Mouse (Mus musculus) limb, embryonic 11.5 days (tissue): ENCODE data around the gene Slx4ip. TPM values are rescaled to one million over a fixed set of nuclear protein-coding genes. Genes with fewer than 3 reads are reported as not detected.

Source experiments
- ATAC-seq: fragments of 200-750 bp; cut with Nextera tagmentation; 2 replicates; pipeline ENCODE4 v1.8.0; 2017; ENCODE audit warnings: low read depth; ENCODE audit not compliant: insufficient number of reproducible peaks, low FRiP score, low TSS enrichment
- DNase-seq: peaks from one replicate; pipeline ENCODE4 v3.0.0-alpha.2; 2015; ENCODE audit warnings: low spot score
- H3K27ac ChIP-seq: fragments of 300-500 bp; sonication (generic); replicated peaks from 2 replicates; pipeline ENCODE4 v1.5.1; 2014; ENCODE audit warnings: low read depth, mild to moderate bottlenecking, low read length
- H3K27me3 ChIP-seq: fragments of 300-500 bp; sonication (generic); 2 replicates; pipeline ENCODE4 v1.6.1; 2014; ENCODE audit warnings: mild to moderate bottlenecking, low read length, mixed read lengths; ENCODE audit not compliant: control insufficient read depth, insufficient read depth
- H3K36me3 ChIP-seq: fragments of 300-500 bp; sonication (generic); 2 replicates; pipeline ENCODE4 v1.6.1; 2014; ENCODE audit warnings: mild to moderate bottlenecking, low read length, moderate library complexity, mixed read lengths; ENCODE audit not compliant: control insufficient read depth, insufficient read depth
- H3K4me1 ChIP-seq: fragments of 300-500 bp; sonication (generic); 2 replicates; pipeline ENCODE4 v1.6.1; 2014; ENCODE audit warnings: low read length, mixed read lengths; ENCODE audit not compliant: control insufficient read depth, insufficient read depth
- H3K4me2 ChIP-seq: fragments of 300-500 bp; sonication (generic); 2 replicates; pipeline ENCODE4 v1.6.1; 2014; ENCODE audit warnings: low read depth, mild to moderate bottlenecking, moderate library complexity; ENCODE audit not compliant: severe bottlenecking
- H3K4me3 ChIP-seq: fragments of 300-500 bp; sonication (generic); 2 replicates; pipeline ENCODE4 v1.5.1; 2014; ENCODE audit warnings: low read depth, low read length
- H3K9ac ChIP-seq: fragments of 300-500 bp; sonication (generic); 2 replicates; pipeline ENCODE4 v1.6.1; 2014; ENCODE audit warnings: mild to moderate bottlenecking, low read length
- H3K9me3 ChIP-seq: fragments of 300-500 bp; sonication (generic); 2 replicates; pipeline ENCODE4 v1.6.1; 2016; ENCODE audit warnings: low read length; ENCODE audit not compliant: control insufficient read depth
- WGBS: fragments of 180-500 bp; shearing (Covaris S2); extraction: QIAGEN DNeasy Blood & Tissue Kit; methylation state at CpG from one replicate; pipeline ENCODE4 v1.1.7; 2014; 5-methylcytosine and 5-hydroxymethylcytosine counted together
- polyA plus RNA-seq: library from polyadenylated mRNA; unstranded; fragments of >200 nt; fragmentation: Nextera tagmentation; extraction: Ambion mirVana; gene quantifications from 2 replicates; pipeline ENCODE4 v1.2.1, GENCODE M21; 2014

The Slx4ip gene
- polyA plus RNA-seq, 1 experiment from 2014 or later, result 8.5 TPM

DNA sequence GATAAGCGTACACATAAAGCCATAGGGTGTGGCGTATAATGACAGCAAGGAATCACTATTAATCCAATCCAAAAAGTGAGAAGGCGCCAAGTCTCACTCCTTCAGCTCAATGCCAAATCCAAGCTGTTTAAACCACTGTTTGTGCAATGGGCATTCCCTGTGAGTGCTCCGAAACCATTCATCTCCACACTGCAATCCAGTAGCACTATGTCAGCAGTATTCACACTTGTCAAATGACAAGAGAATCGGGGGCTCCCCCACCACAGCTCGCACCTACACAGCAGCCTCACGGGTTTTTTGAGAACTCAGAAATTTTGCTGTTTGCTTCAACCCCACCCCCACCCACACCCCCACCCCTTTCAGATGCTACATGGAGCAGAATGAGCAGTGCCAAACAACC is 190.0 kb downstream of the Slx4ip start:
- 84% methylated on average over 7 of the region's 7 CpGs for WGBS
- no peak overlapping the region for H3K4me3 ChIP-seq
- no peak for ATAC-seq
- DNase-seq, result no peak
- H3K36me3 ChIP-seq, result peaks cover 2% of the 10 kb centered on the region; the same call in 1 of the 2 replicates
- H3K4me2 ChIP-seq, result no peak overlapping the region
- H3K27me3 ChIP-seq, result no peaks in the 10 kb centered on the region
- no peaks in the 10 kb centered on the region for H3K9me3 ChIP-seq
- no peak overlapping the region for H3K9ac ChIP-seq
- no peak overlapping the region for H3K27ac ChIP-seq
- H3K4me1 ChIP-seq, result peaks cover 9% of the 10 kb centered on the region; the same call in 1 of the 2 replicates

DNA sequence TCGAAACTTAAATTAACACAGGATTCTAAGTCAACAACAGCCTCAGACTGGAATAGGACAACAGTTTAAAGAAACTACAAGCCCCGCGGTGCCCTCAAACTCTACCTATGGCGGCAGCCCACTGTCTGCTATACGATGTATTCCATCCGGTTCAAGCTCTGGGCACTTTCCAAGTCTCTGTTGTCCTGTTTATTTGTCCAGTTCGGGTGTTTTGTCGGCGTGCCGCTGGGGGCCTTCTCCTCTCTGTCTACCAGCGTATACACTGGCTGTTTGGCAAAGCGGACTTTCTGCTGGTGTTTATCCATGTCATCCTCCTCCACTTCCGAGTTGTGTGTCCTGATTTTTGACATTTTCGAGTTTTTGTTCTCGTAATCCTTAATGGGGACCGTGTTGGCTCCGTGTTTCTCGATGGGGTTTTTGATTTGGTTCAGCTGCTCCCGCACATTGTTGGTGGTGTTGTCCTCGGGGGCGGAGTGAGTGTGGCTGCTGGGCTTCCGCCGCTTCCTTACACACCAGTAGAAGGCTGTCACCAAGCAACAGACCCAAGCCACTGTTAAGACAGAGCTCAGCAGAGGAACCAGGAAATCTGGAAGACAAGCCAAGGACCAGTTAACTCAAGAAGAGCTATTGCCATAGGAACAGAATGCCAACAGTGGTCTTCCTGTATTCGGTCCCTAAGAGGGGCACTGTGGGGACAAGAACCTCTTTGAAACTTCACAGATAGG is 192.0 kb downstream of the Slx4ip start:
- Histone ChIP-seq H3K4me1 (peaks cover 23% of the 10 kb centered on the region), H3K9ac (no peak overlapping the region), H3K4me3 (no peak overlapping the region), H3K27ac (no peak overlapping the region), H3K9me3 (no peaks in the 10 kb centered on the region), H3K4me2 (no peak overlapping the region), H3K36me3 (peaks cover 2% of the 10 kb centered on the region; the same call in 1 of the 2 replicates), H3K27me3 (no peaks in the 10 kb centered on the region)
- DNase-seq, result no peak
- 93% methylated on average over 24 of the region's 24 CpGs for WGBS
- no peak for ATAC-seq

DNA sequence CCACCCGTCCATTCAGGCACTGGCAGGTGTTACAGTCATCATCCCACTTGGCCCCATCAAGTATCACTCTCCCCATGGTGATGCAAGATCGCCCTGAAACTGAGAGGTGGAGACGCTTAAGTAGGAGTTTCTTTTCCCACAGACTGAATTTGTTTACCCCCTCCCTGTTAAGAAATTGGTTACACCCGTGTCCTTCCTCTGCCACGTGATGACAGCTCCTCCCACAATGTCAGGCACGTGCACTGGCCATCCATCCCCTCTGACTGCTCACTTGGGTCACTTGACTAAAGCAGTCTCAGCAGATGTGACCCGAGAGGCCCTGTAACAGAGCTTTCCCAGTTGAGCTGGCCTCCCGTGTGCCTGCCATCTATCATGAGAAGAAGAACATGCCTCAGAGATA is 194.2 kb downstream of the Slx4ip start:
- H3K27me3 ChIP-seq, result no peaks in the 10 kb centered on the region
- 72% methylated on average over 8 of the region's 8 CpGs for WGBS
- no peak overlapping the region for H3K27ac ChIP-seq
- peaks cover 18% of the 10 kb centered on the region for H3K4me1 ChIP-seq
- no peak overlapping the region for H3K4me2 ChIP-seq
- no peaks in the 10 kb centered on the region for H3K9me3 ChIP-seq
- H3K9ac ChIP-seq, result no peak overlapping the region
- DNase-seq, result no peak
- peaks cover 2% of the 10 kb centered on the region; the same call in 1 of the 2 replicates for H3K36me3 ChIP-seq
- ATAC-seq, result no peak
- H3K4me3 ChIP-seq, result no peak overlapping the region

DNA sequence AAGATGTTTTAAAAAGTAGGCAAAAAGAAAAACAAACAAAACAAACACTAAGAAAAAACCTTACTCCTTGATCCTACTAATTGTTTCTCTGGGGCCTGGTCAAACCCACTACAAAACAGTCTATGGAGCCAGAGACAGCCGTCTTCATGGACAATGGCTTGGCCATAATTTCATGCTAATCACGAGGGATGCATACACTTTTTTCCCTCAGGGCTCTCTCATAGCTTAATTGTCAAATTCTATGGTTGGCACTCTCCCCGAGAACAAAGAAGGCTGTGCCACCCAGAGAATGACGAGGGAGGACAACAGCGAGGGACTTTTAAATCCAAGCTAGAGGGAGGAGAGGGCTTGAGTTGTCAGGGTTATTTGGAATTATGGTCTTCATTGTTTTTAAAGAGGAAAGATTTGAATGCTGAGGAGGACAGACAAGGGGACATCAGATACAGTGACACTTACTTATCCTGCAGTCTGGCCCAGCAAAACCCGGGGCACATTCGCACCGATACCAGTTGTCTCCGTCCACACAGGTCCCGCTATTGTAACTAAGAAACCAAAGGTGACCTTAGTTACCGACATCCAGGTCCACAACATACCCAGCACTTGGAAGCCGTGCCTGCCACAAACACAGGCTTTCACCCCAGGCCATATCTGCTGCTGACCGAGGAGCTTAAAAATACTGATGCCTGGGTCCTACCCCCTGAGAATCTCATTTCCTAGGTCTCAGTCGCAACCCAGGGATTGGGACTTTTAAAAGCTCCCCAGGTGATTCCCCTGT is 195.8 kb downstream of the Slx4ip start:
- 69% methylated on average over 14 of the region's 14 CpGs for WGBS
- Histone ChIP-seq H3K4me2 (no peak overlapping the region; the same call in 1 of the 2 replicates), H3K27me3 (no peaks in the 10 kb centered on the region), H3K9me3 (no peaks in the 10 kb centered on the region), H3K27ac (no peak overlapping the region), H3K36me3 (peaks cover 2% of the 10 kb centered on the region; the same call in 1 of the 2 replicates), H3K9ac (no peak overlapping the region), H3K4me1 (peaks cover 15% of the 10 kb centered on the region), H3K4me3 (no peak overlapping the region)
- no peak for DNase-seq
- ATAC-seq, result 0 out of 2 replicates have a peak, but pooled peaks have one; percentile 5

DNA sequence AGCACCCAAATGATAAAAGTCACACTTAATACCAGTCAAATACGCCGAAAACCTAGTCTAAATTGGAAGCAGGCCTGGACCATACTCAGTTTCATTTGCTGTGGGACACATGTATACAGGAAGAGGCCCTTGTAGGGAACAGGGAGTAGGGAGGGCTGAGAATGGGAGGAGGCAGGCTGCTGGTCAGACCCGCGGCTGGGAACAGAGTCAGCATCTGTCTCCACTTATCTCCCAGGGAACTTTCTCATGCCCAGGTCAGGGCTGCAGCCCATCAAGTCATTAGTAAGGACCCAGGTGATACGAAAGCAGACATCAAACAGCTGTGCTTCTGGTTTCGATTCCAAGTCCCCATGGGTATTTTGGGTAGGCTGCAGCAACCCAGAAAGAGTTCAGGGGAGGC is 196.7 kb downstream of the Slx4ip start:
- WGBS, result 12% methylated on average over 6 of the region's 6 CpGs
- H3K36me3 ChIP-seq, result peaks cover 2% of the 10 kb centered on the region; the same call in 1 of the 2 replicates
- no peaks in the 10 kb centered on the region for H3K9me3 ChIP-seq
- H3K4me1 ChIP-seq, result peaks cover 15% of the 10 kb centered on the region
- ATAC-seq (peak; percentile 90), DNase-seq (peak; percentile 78)
- no peak overlapping the region for H3K9ac ChIP-seq
- H3K4me3 ChIP-seq, result no peak overlapping the region
- H3K4me2 ChIP-seq, result no peak overlapping the region
- H3K27me3 ChIP-seq, result no peaks in the 10 kb centered on the region
- no peak overlapping the region for H3K27ac ChIP-seq

DNA sequence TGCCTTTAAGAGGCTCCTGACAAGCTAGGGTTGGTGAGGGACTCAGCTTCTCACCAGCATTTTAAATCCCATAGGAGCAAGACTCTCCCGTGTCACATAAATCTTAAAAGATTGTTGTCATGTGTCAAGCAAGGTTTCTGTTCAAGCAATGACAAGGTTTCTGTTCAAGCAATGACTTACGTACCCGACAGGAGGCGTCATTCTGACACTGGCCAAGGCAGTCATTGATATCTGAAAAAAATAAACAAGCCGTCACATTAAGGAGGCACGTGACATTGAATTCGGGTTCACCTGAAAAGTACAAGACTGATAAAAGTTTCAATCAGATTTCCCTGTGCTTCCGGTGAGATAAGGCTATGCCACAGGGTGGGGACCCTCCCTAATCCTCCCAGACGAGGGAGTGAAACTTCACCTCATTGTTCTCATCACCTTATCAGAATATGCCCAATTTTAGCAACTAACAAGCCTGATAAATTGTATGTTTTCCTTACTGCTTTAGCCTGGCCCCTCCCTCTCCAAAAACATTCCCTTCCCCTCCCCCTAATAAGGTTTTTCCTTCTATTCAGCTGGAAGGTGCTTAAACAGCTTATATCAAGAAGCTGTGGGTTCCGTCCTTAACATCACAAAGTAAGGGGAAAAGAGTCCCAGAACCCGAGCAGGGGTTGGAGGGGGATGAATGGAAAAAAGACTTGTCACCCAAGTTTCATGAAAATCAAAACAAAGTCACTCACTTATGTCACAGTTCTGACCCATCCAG is 200.9 kb downstream of the Slx4ip start:
- Histone ChIP-seq H3K36me3 (peaks cover 2% of the 10 kb centered on the region; the same call in 1 of the 2 replicates), H3K27me3 (no peaks in the 10 kb centered on the region), H3K4me1 (peaks cover 11% of the 10 kb centered on the region), H3K27ac (no peak overlapping the region), H3K4me2 (no peak overlapping the region), H3K4me3 (no peak overlapping the region), H3K9me3 (no peaks in the 10 kb centered on the region), H3K9ac (no peak overlapping the region)
- ATAC-seq (no peak), DNase-seq (no peak)
- 76% methylated on average over 11 of the region's 11 CpGs for WGBS

DNA sequence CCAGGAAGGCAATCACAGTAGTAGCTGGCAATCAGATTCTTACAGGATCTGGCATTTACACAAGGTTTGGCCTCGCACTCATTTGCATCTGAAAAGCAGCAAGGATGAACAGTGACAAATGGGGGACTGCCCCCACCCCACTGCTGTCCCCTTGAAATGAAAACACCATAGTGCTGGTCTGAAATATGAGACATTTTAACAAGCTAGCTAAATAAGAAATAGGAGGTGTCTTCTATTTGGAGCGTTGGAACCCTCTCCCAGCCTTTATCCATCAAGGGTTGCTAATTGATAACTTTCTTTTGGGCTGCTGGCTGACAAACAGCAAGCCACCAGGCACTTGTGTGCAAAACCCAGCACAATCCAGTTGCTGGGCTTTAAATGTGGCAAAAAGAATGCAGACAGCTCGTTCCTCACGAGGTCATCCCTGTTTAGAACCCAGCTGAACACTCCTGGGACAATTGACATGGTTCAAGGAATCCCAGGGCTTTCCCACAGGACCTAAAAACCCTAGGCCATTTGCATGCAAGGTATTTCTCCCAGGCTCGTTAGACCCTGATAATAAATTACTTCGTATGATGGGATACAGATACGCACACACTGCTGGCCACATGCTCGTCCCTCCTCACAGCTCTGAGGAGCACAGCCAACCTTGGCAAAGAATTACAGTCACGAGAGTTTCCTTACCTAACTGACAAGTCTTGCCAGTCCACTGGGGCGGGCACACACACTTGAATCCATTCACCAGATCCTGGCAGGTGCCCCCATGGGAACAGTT is 201.7 kb downstream of the Slx4ip start:
- Histone ChIP-seq H3K4me1 (peaks cover 4% of the 10 kb centered on the region; the same call in 1 of the 2 replicates), H3K27me3 (no peaks in the 10 kb centered on the region), H3K9me3 (no peaks in the 10 kb centered on the region), H3K36me3 (peaks cover 2% of the 10 kb centered on the region; the same call in 1 of the 2 replicates), H3K9ac (no peak overlapping the region), H3K4me3 (no peak overlapping the region), H3K27ac (no peak overlapping the region), H3K4me2 (no peak overlapping the region)
- ATAC-seq (no peak), DNase-seq (no peak)
- WGBS, result 46% methylated on average over 10 of the region's 10 CpGs
